Comparison of ENCODE assay signal across 8 mouse cellular contexts in genomic region chr7:98177929-98178559, GRCm38 (mm10). TPM values are rescaled to one million over a fixed set of nuclear protein-coding genes. Genes with fewer than 3 reads are reported as not detected.
DNase-seq lines count a peak whose midpoint lies in the region; ATAC-seq lines count a peak whose summit lies in the region.

Gene Capn5 (minus strand): TSS chr7:98178274.

- H3K9me3 ChIP-seq in limb, embryonic 12.5 days, result no peaks in the 10 kb centered on the region
- H3K9me3 ChIP-seq in midbrain, embryonic 13.5 days, result no peaks in the 10 kb centered on the region

- 0 out of 2 replicates have a peak within 1 kb of the TSS, but pooled peaks have one; percentile 23 for H3K27ac ChIP-seq in limb, embryonic 12.5 days
- no peak within 1 kb of the TSS for H3K27ac ChIP-seq in midbrain, embryonic 13.5 days

- H3K4me3 ChIP-seq in limb, embryonic 12.5 days (replicated peaks), result peak within 1 kb of the TSS; percentile 78
- H3K4me3 ChIP-seq in midbrain, embryonic 13.5 days (replicated peaks), result peak within 1 kb of the TSS; percentile 72

- no peaks in the 10 kb centered on the region for H3K36me3 ChIP-seq in limb, embryonic 12.5 days
- H3K36me3 ChIP-seq in midbrain, embryonic 13.5 days, result no peaks in the 10 kb centered on the region

- H3K27me3 ChIP-seq in limb, embryonic 12.5 days, result peaks cover 11% of the 10 kb centered on the region
- H3K27me3 ChIP-seq in midbrain, embryonic 13.5 days, result peaks cover 38% of the 10 kb centered on the region

- peaks cover 18% of the 10 kb centered on the region for H3K4me1 ChIP-seq in limb, embryonic 12.5 days (replicated peaks)
- peaks cover 18% of the 10 kb centered on the region for H3K4me1 ChIP-seq in midbrain, embryonic 13.5 days (replicated peaks)

- H3K4me2 ChIP-seq in limb, embryonic 12.5 days, result peak within 1 kb of the TSS; percentile 81
- H3K4me2 ChIP-seq in midbrain, embryonic 13.5 days (replicated peaks), result peak within 1 kb of the TSS; percentile 73

- H3K9ac ChIP-seq in limb, embryonic 12.5 days (replicated peaks), result peak within 1 kb of the TSS; percentile 62
- H3K9ac ChIP-seq in midbrain, embryonic 13.5 days (replicated peaks), result peak within 1 kb of the TSS; percentile 72

- DNase-seq in B cell, adult 2 months, result peak; percentile 77 to 81
- DNase-seq in adrenal gland, postnatal 10 days, result peak; percentile 76
- peak; percentile 72 for DNase-seq in embryo, embryonic 11.5 days (ENCODE audit: low read depth, low spot score)
- DNase-seq in heart, adult 18-20 months, result peak; percentile 82
- DNase-seq in kidney, adult 18-20 months, result peak; percentile 78
- peak; percentile 65 to 67 for DNase-seq in spleen, postnatal 36 days (ENCODE audit: low spot score in 2 of 2)

- WGBS in limb, embryonic 12.5 days, result 1% methylated on average over 39 of the region's 44 CpGs
- WGBS in midbrain, embryonic 13.5 days, result 3% methylated on average over 35 of the region's 44 CpGs

- peak; percentile 76 for ATAC-seq in limb, embryonic 12.5 days (ENCODE audit: insufficient number of reproducible peaks, insufficient read depth, low FRiP score, low TSS enrichment, low read depth)
- ATAC-seq in midbrain, embryonic 13.5 days, result peak; percentile 90

RNA-seq across cellular contexts. Expression of gene Capn5, which starts in this region (rescaled TPM):
- 10 to 100 TPM in 1 of 2 experiments, 1 to 10 TPM in 1; 8.2 to 13.4 TPM for total RNA-seq in adrenal gland, postnatal 10 days (2021)
- total RNA-seq in heart, adult 18-20 months (2021), result 1 to 10 TPM; 1.4 to 3.0 TPM
- polyA plus RNA-seq in limb, embryonic 12.5 days (2016; fragmentation: Nextera tagmentation; extraction: Ambion mirVana), result 4.0 and 4.4 TPM in 2 replicates
- 10.1 and 10.8 TPM in 2 replicates for polyA plus RNA-seq in midbrain, embryonic 13.5 days (2015; fragmentation: Nextera tagmentation; extraction: Ambion mirVana)
